Mouse (Mus musculus): ENCODE measurements at regions not wholly inside any gene's neighbourhood (a gene's known extent, or its start where the extent isn't known, plus 50 kb on each side); places are given as distances from the start of the nearest gene placed in this dataset.

- Histone ChIP-seq H3K36me3 (no peaks in the 10 kb centered on the region), H3K9me3 (no peaks in the 10 kb centered on the region), H3K4me1 (0 out of 2 replicates have a peak, but pooled peaks cover 4% of the 10 kb centered on the region), H3K9ac (no peak overlapping the region), H3K4me2 (no peak overlapping the region; the same call in 1 of the 2 replicates), H3K27me3 (no peaks in the 10 kb centered on the region), H3K27ac (no peak overlapping the region), H3K4me3 (no peak overlapping the region)
- peak; percentile 62; the same call in 1 of the 2 replicates for ATAC-seq (ENCODE audit: borderline replicate concordance, extremely low read depth, low FRiP score, low TSS enrichment)
- WGBS = 24% methylated on average over 8 of the region's 8 CpGs
These were observed 248.9 kb downstream of the Dhx15 start for GRCm38 (mm10) chr5:51941255-51941924.

GRCm38 (mm10) chr5:51938845-51939244, 251.5 kb downstream of the Dhx15 start:
- H3K9ac ChIP-seq = no peak overlapping the region
- H3K27ac ChIP-seq = no peak overlapping the region
- ATAC-seq (ENCODE audit: borderline replicate concordance, extremely low read depth, low FRiP score, low TSS enrichment) = no peak
- H3K4me3 ChIP-seq = no peak overlapping the region
- H3K4me2 ChIP-seq = no peak overlapping the region
- H3K9me3 ChIP-seq = no peaks in the 10 kb centered on the region
- no peaks in the 10 kb centered on the region for H3K36me3 ChIP-seq
- 84% methylated on average over 6 of the region's 6 CpGs for WGBS
- no peaks in the 10 kb centered on the region for H3K27me3 ChIP-seq
- H3K4me1 ChIP-seq = 0 out of 2 replicates have a peak, but pooled peaks cover 4% of the 10 kb centered on the region

GRCm38 (mm10) chr5:51937320-51937719, 253.0 kb downstream of the Dhx15 start:
- Histone ChIP-seq H3K27ac (no peak overlapping the region), H3K36me3 (no peaks in the 10 kb centered on the region), H3K27me3 (no peaks in the 10 kb centered on the region), H3K9me3 (no peaks in the 10 kb centered on the region), H3K4me2 (no peak overlapping the region), H3K9ac (no peak overlapping the region), H3K4me3 (no peak overlapping the region), H3K4me1 (0 out of 2 replicates have a peak, but pooled peaks cover 4% of the 10 kb centered on the region)
- ATAC-seq (ENCODE audit: borderline replicate concordance, extremely low read depth, low FRiP score, low TSS enrichment) = no peak
- WGBS = 72% methylated on average over 6 of the region's 6 CpGs

GRCm38 (mm10) chr5:51935391-51936354, 254.6 kb downstream of the Dhx15 start:
- H3K4me2 ChIP-seq = no peak overlapping the region
- no peaks in the 10 kb centered on the region for H3K36me3 ChIP-seq
- H3K4me1 ChIP-seq = no peaks in the 10 kb centered on the region
- H3K9ac ChIP-seq = no peak overlapping the region
- no peak overlapping the region for H3K27ac ChIP-seq
- WGBS = 69% methylated on average over 17 of the region's 17 CpGs
- no peaks in the 10 kb centered on the region for H3K27me3 ChIP-seq
- no peak overlapping the region for H3K4me3 ChIP-seq
- no peaks in the 10 kb centered on the region for H3K9me3 ChIP-seq
- no peak for ATAC-seq (ENCODE audit: borderline replicate concordance, extremely low read depth, low FRiP score, low TSS enrichment)

- Histone ChIP-seq H3K27me3 (no peaks in the 10 kb centered on the region), H3K4me3 (no peak overlapping the region), H3K4me2 (no peak overlapping the region), H3K9me3 (no peaks in the 10 kb centered on the region), H3K9ac (no peak overlapping the region), H3K27ac (no peak overlapping the region), H3K36me3 (no peaks in the 10 kb centered on the region), H3K4me1 (no peaks in the 10 kb centered on the region)
- no peak for ATAC-seq (ENCODE audit: borderline replicate concordance, extremely low read depth, low FRiP score, low TSS enrichment)
- WGBS = 63% methylated on average over 4 of the region's 4 CpGs
These were observed 255.4 kb downstream of the Dhx15 start for GRCm38 (mm10) chr5:51934910-51935309.

- Histone ChIP-seq H3K27me3 (no peaks in the 10 kb centered on the region), H3K9me3 (no peaks in the 10 kb centered on the region), H3K4me1 (no peaks in the 10 kb centered on the region), H3K36me3 (no peaks in the 10 kb centered on the region), H3K4me2 (no peak overlapping the region), H3K4me3 (no peak overlapping the region), H3K27ac (no peak overlapping the region), H3K9ac (no peak overlapping the region)
- WGBS = 75% methylated on average over 1 of the region's 1 CpGs
- ATAC-seq (ENCODE audit: borderline replicate concordance, extremely low read depth, low FRiP score, low TSS enrichment) = no peak
These were observed 257.0 kb downstream of the Dhx15 start for GRCm38 (mm10) chr5:51933331-51933730.

GRCm38 (mm10) chr5:51930416-51930815, 259.9 kb downstream of the Dhx15 start:
- no peaks in the 10 kb centered on the region for H3K27me3 ChIP-seq
- ATAC-seq (ENCODE audit: borderline replicate concordance, extremely low read depth, low FRiP score, low TSS enrichment) = no peak
- no peak overlapping the region for H3K4me2 ChIP-seq
- H3K27ac ChIP-seq = no peak overlapping the region
- WGBS = 77% methylated on average over 3 of the region's 3 CpGs
- H3K4me1 ChIP-seq = no peaks in the 10 kb centered on the region
- no peak overlapping the region for H3K9ac ChIP-seq
- no peaks in the 10 kb centered on the region for H3K36me3 ChIP-seq
- no peak overlapping the region for H3K4me3 ChIP-seq
- no peaks in the 10 kb centered on the region for H3K9me3 ChIP-seq

GRCm38 (mm10) chr5:51928801-51929200, 261.5 kb downstream of the Dhx15 start:
- H3K4me2 ChIP-seq = no peak overlapping the region
- no peak overlapping the region for H3K27ac ChIP-seq
- H3K9me3 ChIP-seq = no peaks in the 10 kb centered on the region
- H3K4me1 ChIP-seq = no peaks in the 10 kb centered on the region
- no peaks in the 10 kb centered on the region for H3K27me3 ChIP-seq
- no peak for ATAC-seq (ENCODE audit: borderline replicate concordance, extremely low read depth, low FRiP score, low TSS enrichment)
- H3K4me3 ChIP-seq = no peak overlapping the region
- H3K36me3 ChIP-seq = no peaks in the 10 kb centered on the region
- no peak overlapping the region for H3K9ac ChIP-seq
- 86% methylated on average over 3 of the region's 3 CpGs for WGBS

GRCm38 (mm10) chr5:51923417-51923816, 266.9 kb downstream of the Dhx15 start:
- H3K27ac ChIP-seq = no peak overlapping the region
- no peak overlapping the region for H3K9ac ChIP-seq
- no peaks in the 10 kb centered on the region for H3K4me1 ChIP-seq
- no peak for ATAC-seq (ENCODE audit: borderline replicate concordance, extremely low read depth, low FRiP score, low TSS enrichment)
- 65% methylated on average over 7 of the region's 7 CpGs for WGBS
- no peak overlapping the region for H3K4me2 ChIP-seq
- no peaks in the 10 kb centered on the region for H3K36me3 ChIP-seq
- H3K27me3 ChIP-seq = no peaks in the 10 kb centered on the region
- no peak overlapping the region for H3K4me3 ChIP-seq
- H3K9me3 ChIP-seq = no peaks in the 10 kb centered on the region

GRCm38 (mm10) chr5:51922973-51923372, 267.3 kb downstream of the Dhx15 start:
- Histone ChIP-seq H3K4me1 (no peaks in the 10 kb centered on the region), H3K9me3 (no peaks in the 10 kb centered on the region), H3K27ac (no peak overlapping the region), H3K4me3 (no peak overlapping the region), H3K4me2 (no peak overlapping the region), H3K27me3 (no peaks in the 10 kb centered on the region), H3K36me3 (no peaks in the 10 kb centered on the region), H3K9ac (no peak overlapping the region)
- no peak for ATAC-seq (ENCODE audit: borderline replicate concordance, extremely low read depth, low FRiP score, low TSS enrichment)
- WGBS = 41% methylated on average over 5 of the region's 5 CpGs

- Histone ChIP-seq H3K36me3 (no peaks in the 10 kb centered on the region), H3K4me2 (no peak overlapping the region), H3K27me3 (no peaks in the 10 kb centered on the region), H3K4me1 (no peaks in the 10 kb centered on the region), H3K9ac (no peak overlapping the region), H3K4me3 (no peak overlapping the region), H3K9me3 (no peaks in the 10 kb centered on the region), H3K27ac (no peak overlapping the region)
- no peak for ATAC-seq (ENCODE audit: borderline replicate concordance, extremely low read depth, low FRiP score, low TSS enrichment)
- 75% methylated on average over 7 of the region's 7 CpGs for WGBS
These were observed 267.8 kb downstream of the Dhx15 start for GRCm38 (mm10) chr5:51922494-51922893.

All from lung, embryonic 15.5 days (tissue).